Mouse (Mus musculus) ovary, postnatal 10 days (tissue): ENCODE results near the gene Tmprss11g.

Source experiments
- DNase-seq: peaks from one replicate; pipeline ENCODE4 v3.0.0; 2022; ENCODE audit warnings: low spot score

Gene Tmprss11g

GRCm38 (mm10) chr5:86518500-86518899, at the start of gene Tmprss11g:
Gene Tmprss11g, minus strand, starts transcription at chr5:86518600.
- DNase-seq: no peak

DNA sequence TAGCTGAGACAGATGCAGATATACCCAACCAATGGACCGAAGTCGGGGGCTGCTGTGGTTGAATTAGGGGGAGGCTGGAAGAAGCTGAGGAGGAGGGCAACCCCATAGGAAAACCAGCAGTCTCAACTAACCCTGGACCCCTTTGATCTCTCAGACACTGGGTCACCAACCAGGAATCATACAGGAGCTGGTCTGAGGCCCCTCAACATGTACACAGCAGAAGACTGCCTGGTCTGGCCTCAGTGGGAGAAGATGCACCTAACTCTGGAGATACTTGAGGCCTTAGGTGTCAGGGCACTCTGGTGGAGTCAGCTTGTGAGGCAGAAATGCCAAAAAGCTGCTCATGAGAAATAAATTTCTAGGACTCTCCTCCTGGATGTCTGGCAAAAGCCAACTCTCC, 28.3 kb upstream of the Tmprss11g start:
- no peak for DNase-seq

DNA sequence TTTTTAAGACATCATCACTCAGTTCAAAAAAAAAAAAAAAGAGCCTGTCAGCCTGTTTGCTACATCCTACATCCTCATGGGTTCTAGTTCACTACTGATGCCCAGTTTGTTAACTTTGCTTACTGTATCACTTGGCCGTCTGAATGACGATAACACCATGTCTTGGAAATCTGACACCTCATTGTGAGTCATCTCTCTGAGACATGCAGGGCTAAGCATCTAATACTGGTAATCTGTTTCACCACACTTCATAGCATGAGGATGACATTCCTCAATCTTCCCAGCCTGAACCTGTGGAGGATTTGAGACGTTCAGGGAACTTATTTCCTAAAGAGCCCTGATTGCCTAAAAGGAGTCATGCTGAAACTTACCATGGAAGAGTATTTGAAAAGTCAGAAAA, 22.2 kb upstream of the Tmprss11g start:
- DNase-seq: no peak

- no peak for DNase-seq
Observed at GRCm38 (mm10) chr5:86528725-86529124, 10.3 kb upstream of the Tmprss11g start.

DNA sequence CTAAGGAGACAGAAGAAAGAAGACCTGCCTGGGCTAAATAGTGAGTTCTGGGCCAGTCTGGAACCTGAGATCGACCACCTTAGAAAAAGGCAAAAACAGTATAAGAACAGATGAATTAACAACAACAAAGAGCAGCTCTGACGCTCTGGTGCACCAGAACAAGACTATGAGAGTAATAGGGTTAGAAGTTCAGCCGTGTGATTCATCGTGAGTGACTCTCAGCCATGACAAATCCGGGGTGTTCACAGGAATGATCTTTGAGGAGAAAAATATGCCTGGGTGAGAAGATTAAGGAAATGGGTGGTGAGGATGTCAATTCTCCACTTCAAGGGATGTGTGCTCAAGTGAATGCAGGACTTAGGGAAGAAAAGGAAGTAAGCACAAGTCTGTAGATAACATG, 6.9 kb downstream of the Tmprss11g start:
- no peak for DNase-seq

GRCm38 (mm10) chr5:86493453-86493852, 24.9 kb downstream of the Tmprss11g start:
- no peak for DNase-seq

DNA sequence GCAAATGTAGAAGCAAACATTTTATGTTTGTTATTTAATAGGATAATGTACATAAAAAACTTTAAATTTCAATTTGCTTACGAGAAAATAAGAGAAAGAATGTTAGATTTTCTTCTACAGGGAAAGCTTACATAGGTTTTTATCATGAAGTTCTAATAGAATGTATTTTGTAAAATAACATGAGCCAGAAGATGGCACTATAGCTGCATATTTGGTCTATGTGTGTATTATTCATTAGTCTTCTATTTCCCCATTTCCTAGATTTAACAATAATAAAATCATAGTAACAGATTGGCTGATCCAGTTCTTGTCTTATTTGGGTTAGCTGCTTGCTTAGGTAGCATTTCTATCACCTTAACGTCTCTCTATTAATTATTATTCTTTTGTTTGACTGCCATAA, 35.8 kb downstream of the Tmprss11g start:
- DNase-seq: no peak

- no peak for DNase-seq
Observed at GRCm38 (mm10) chr5:86482031-86482430, 36.4 kb downstream of the Tmprss11g start.

- DNase-seq: no peak
Observed at GRCm38 (mm10) chr5:86473859-86474258, 44.5 kb downstream of the Tmprss11g start.

DNA sequence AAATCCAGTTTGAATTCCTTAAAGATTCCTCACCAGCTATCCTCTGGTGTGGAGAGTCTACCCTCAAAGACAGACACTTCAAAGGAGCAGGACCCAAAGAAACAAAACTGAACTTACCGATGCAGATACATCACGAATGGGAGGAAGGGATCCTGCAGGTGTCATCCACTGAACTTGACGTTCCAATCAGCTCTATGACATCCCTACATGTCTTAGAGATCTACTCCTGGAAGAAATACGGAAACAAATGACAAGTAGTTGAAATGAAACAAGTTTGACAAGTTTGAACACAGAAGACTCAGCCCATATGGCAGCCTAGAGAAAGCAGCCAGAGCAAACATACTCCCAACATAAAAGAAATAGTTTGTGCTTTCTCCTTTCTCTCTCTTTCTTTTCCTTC, 49.5 kb downstream of the Tmprss11g start, which contains the start of gene Tmprss11a:
Gene Tmprss11a (minus strand): TSS at position 101 of the 400 bp plus-strand sequence.
- DNase-seq: no peak

DNA sequence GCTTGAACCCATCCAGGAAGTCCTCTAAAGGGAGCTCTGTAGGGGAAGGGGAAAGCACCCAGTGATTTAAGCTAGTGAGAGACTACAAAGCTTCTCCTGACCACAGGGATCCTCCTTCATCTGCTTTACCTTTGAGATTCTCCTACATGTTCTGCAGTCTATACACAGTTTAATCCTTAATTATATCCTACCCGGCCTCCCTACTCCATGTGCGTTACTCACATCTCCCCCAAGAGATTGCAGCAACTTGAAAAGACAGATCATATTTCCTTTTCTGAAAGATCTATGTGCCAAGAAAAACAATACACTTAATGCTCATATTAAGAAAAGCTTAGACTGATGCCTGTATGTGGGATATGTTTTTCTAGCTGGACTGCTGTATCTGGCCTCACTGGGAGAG, 79.1 kb downstream of the Tmprss11g start:
- no peak for DNase-seq

DNA sequence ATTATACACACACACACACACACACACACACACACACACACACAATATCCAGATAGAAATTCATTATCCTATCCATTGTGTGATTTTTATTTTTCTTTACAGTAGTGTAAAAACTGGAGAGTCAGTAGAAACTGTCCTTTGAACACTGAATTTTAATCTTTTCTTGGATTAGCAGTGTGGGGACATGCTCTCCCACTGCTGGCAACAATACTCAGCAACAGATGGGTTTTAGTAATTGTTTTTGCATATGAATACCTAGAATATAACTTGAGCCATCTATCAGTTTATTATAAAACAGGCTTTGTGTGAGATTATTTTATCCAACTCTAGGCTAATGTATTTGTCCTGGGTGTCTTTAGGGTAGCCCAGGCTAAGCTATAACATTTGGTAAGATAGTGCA, 79.9 kb downstream of the Tmprss11g start:
- no peak for DNase-seq
